In genomic region chr11:119347125-119347524, GRCm38 (mm10) we compare ENCODE assay signal across 25 mouse cellular contexts. TPM values are rescaled to one million over a fixed set of nuclear protein-coding genes. Genes with fewer than 3 reads are reported as not detected.
DNase-seq lines count a peak whose midpoint lies in the region; ATAC-seq and TF ChIP-seq lines count a peak whose summit lies in the region.
"Had no signal": no experiment of that assay in that cellular context is flagged by ENCODE, and none has a peak within 500 bp of the region (broad histone marks: within the 10 kb centered on the region; RNA-seq: fewer than 3 reads in every experiment).

No protein-coding gene starts in this region.

- no peak overlapping the region for H3K4me3 ChIP-seq in G1E (ENCODE audit: low read depth, low read length)
- no peak overlapping the region for H3K4me3 ChIP-seq in forebrain, embryonic 15.5 days
- no peak overlapping the region for H3K4me3 ChIP-seq in lung, postnatal 0 days (ENCODE audit: low read depth, low read length)
- H3K4me3 ChIP-seq: embryonic facial prominence, embryonic 10.5 days; embryonic facial prominence, embryonic 12.5 days; forebrain, embryonic 13.5 days had no signal

- H3K9ac ChIP-seq in forebrain, embryonic 15.5 days (replicated peaks), result no peak overlapping the region
- no peak overlapping the region for H3K9ac ChIP-seq in lung, postnatal 0 days (replicated peaks; ENCODE audit: low read depth)
- H3K9ac ChIP-seq: embryonic facial prominence, embryonic 12.5 days; forebrain, embryonic 13.5 days had no signal

- intact Hi-C loops in gastrocnemius, postnatal 36 days (cut with DNase I), result no loop called here

- DNase-seq in 416B (ENCODE audit: low read depth) (peak; percentile 45), G1E (ENCODE audit: low spot score) (no peak), MEL-GATA-1-ER (ENCODE audit: extremely low read depth, low read depth) (peak; percentile 39)
- DNase-seq in gastrocnemius, postnatal 36 days, result no peak
- DNase-seq in lung, postnatal 0 days (ENCODE audit: low spot score), result no peak
- no peak for DNase-seq in urinary bladder, postnatal 4 days (ENCODE audit: low spot score in 2 of 2)
- DNase-seq: adrenal gland, adult 2 months; adrenal gland, postnatal 10 days; adrenal gland, postnatal 25 days; B cell, adult 2 months; cerebellum, adult 11 months; cerebellum, adult 18-20 months; cerebellum, adult 8-10 months; cerebellum, adult 9-11 months; cerebellum, postnatal 14 days; cerebellum, postnatal 36 days had no signal

- WGBS in forebrain, embryonic 15.5 days, result 92% methylated on average over 4 of the region's 4 CpGs
- 87% methylated on average over 4 of the region's 4 CpGs for WGBS in lung, postnatal 0 days

- no peak overlapping the region for H3K4me2 ChIP-seq in forebrain, embryonic 15.5 days (replicated peaks)
- H3K4me2 ChIP-seq in lung, postnatal 0 days (replicated peaks; ENCODE audit: low read depth, low read length), result no peak overlapping the region
- H3K4me2 ChIP-seq: embryonic facial prominence, embryonic 12.5 days; forebrain, embryonic 13.5 days had no signal

- H3K4me1 ChIP-seq in G1E (ENCODE audit: insufficient read depth, low read depth, low read length), result peaks cover 29% of the 10 kb centered on the region
- H3K4me1 ChIP-seq in forebrain, embryonic 15.5 days, result no peaks in the 10 kb centered on the region
- no peaks in the 10 kb centered on the region for H3K4me1 ChIP-seq in lung, postnatal 0 days (ENCODE audit: insufficient read depth, low read depth, low read length)
- H3K4me1 ChIP-seq: embryonic facial prominence, embryonic 12.5 days; forebrain, embryonic 13.5 days had no signal

- no peak overlapping the region for H3K27ac ChIP-seq in forebrain, embryonic 15.5 days (replicated peaks)
- H3K27ac ChIP-seq in lung, postnatal 0 days (ENCODE audit: low read length), result no peak overlapping the region
- H3K27ac ChIP-seq: embryonic facial prominence, embryonic 10.5 days; embryonic facial prominence, embryonic 12.5 days; forebrain, embryonic 13.5 days had no signal

- H3K36me3 ChIP-seq in G1E (replicated peaks), result peaks cover 74% of the 10 kb centered on the region
- H3K36me3 ChIP-seq in forebrain, embryonic 15.5 days, result no peaks in the 10 kb centered on the region
- no peaks in the 10 kb centered on the region for H3K36me3 ChIP-seq in lung, postnatal 0 days (ENCODE audit: insufficient read depth, low read length)
- H3K36me3 ChIP-seq: embryonic facial prominence, embryonic 12.5 days had no signal

- TF ChIP-seq CTCF in G1E (IDR thresholded peaks at IDR 0.05; ENCODE audit: low read depth, low read length), result no peak
- no peak for TF ChIP-seq CTCF in lung, postnatal 0 days (IDR thresholded peaks at IDR 0.05)

- no peak for TF ChIP-seq EP300 in lung, postnatal 0 days (IDR thresholded peaks at IDR 0.05)

- H3K9me3 ChIP-seq in G1E (replicated peaks), result no peaks in the 10 kb centered on the region
- H3K9me3 ChIP-seq in forebrain, embryonic 15.5 days, result no peaks in the 10 kb centered on the region
- H3K9me3 ChIP-seq in lung, postnatal 0 days (ENCODE audit: low read length), result no peaks in the 10 kb centered on the region
- H3K9me3 ChIP-seq: embryonic facial prominence, embryonic 10.5 days; embryonic facial prominence, embryonic 12.5 days; forebrain, embryonic 13.5 days had no signal

- H3K27me3 ChIP-seq in G1E (ENCODE audit: insufficient read depth, low read length), result no peaks in the 10 kb centered on the region; the same call in 1 of the 2 replicates
- no peaks in the 10 kb centered on the region for H3K27me3 ChIP-seq in forebrain, embryonic 15.5 days
- no peaks in the 10 kb centered on the region for H3K27me3 ChIP-seq in lung, postnatal 0 days (replicated peaks; ENCODE audit: insufficient read depth, low read length)
- H3K27me3 ChIP-seq: CH12.LX; embryonic facial prominence, embryonic 12.5 days; forebrain, embryonic 13.5 days had no signal

- peak; percentile 30 for ATAC-seq in G1E (ENCODE audit: extremely low read depth, insufficient number of reproducible peaks, low FRiP score, poor library complexity, severe bottlenecking)
- ATAC-seq in granulocyte monocyte progenitor cell, adult 5-6 weeks (replicated peaks; ENCODE audit: poor library complexity, severe bottlenecking), result peak; percentile 60
- no peak for ATAC-seq in forebrain, embryonic 15.5 days (replicated peaks)
- no peak for ATAC-seq in lung, postnatal 0 days
- ATAC-seq: CD4-positive, CD25-positive, alpha-beta regulatory T cell, adult 4 months; forebrain, embryonic 13.5 days; forebrain, embryonic 16.5 days had no signal

RNA-seq across cellular contexts. Expression of gene Sgsh, which starts 8.2 kb away (rescaled TPM):
- total RNA-seq in G1E (2014; fragmentation: Nextera tagmentation) (14.5 and 22.4 TPM in 2 replicates), G1E (2017) (13.2 and 17.8 TPM in 2 replicates)
- polyA plus RNA-seq in G1E (2012), result 26.5 and 26.6 TPM in 2 replicates
- 4.3 and 5.2 TPM in 2 replicates for total RNA-seq in granulocyte monocyte progenitor cell, adult 5-6 weeks (2014; fragmentation: Nextera tagmentation)
- 2.7 and 4.1 TPM in 2 replicates for total RNA-seq in granulocyte monocyte progenitor cell, adult 5-6 weeks (2017)
- polyA plus RNA-seq in forebrain, embryonic 15.5 days (2015; fragmentation: Nextera tagmentation; extraction: Ambion mirVana), result 3.0 and 3.7 TPM in 2 replicates
- 1 to 10 TPM; 2.9 to 3.6 TPM for total RNA-seq in gastrocnemius, postnatal 36 days (2021)
- polyA plus RNA-seq in lung, postnatal 0 days (2015; fragmentation: Nextera tagmentation; extraction: Ambion mirVana), result 12.6 TPM in 2 replicates

RNA-seq across cellular contexts. Expression of gene Slc26a11, which starts 8.2 kb away (rescaled TPM):
- total RNA-seq in G1E (2014; fragmentation: Nextera tagmentation) (4.9 and 8.0 TPM in 2 replicates), G1E (2017) (4.4 and 6.9 TPM in 2 replicates)
- polyA plus RNA-seq in G1E (2012), result 4.9 and 5.2 TPM in 2 replicates
- 1.1 TPM in 1 of 2 replicates, not detected in the other for total RNA-seq in granulocyte monocyte progenitor cell, adult 5-6 weeks (2014; fragmentation: Nextera tagmentation)
- 0.21 and 0.43 TPM in 2 replicates for total RNA-seq in granulocyte monocyte progenitor cell, adult 5-6 weeks (2017)
- 3.5 and 3.9 TPM in 2 replicates for polyA plus RNA-seq in forebrain, embryonic 15.5 days (2015; fragmentation: Nextera tagmentation; extraction: Ambion mirVana)
- total RNA-seq in gastrocnemius, postnatal 36 days (2021), result 1 to 10 TPM; 3.0 to 3.2 TPM
- polyA plus RNA-seq in lung, postnatal 0 days (2015; fragmentation: Nextera tagmentation; extraction: Ambion mirVana), result 11.6 and 12.0 TPM in 2 replicates

RNA-seq across cellular contexts. Expression of gene Card14, which starts 39.6 kb away (rescaled TPM):
- total RNA-seq in G1E (2014; fragmentation: Nextera tagmentation) (not detected in 2 replicates), G1E (2017) (0.11 TPM in 1 of 2 replicates, not detected in the other)
- not detected in 2 replicates for polyA plus RNA-seq in G1E (2012)
- not detected in 2 replicates for total RNA-seq in granulocyte monocyte progenitor cell, adult 5-6 weeks (2014; fragmentation: Nextera tagmentation)
- total RNA-seq in granulocyte monocyte progenitor cell, adult 5-6 weeks (2017), result not detected in 2 replicates
- polyA plus RNA-seq in forebrain, embryonic 15.5 days (2015; fragmentation: Nextera tagmentation; extraction: Ambion mirVana), result 0.09 and 0.18 TPM in 2 replicates
- total RNA-seq in gastrocnemius, postnatal 36 days (2021), result under 1 TPM; 0.31 to 0.62 TPM
- polyA plus RNA-seq in lung, postnatal 0 days (2015; fragmentation: Nextera tagmentation; extraction: Ambion mirVana), result 0.06 TPM in 1 of 2 replicates, not detected in the other
- polyA plus RNA-seq: CD4-positive, CD25-positive, alpha-beta regulatory T cell, adult 4 months; forebrain, embryonic 11.5 days; forebrain, embryonic 13.5 days had no signal

RNA-seq across cellular contexts. Expression of gene Rnf213, which starts 45.8 kb away (rescaled TPM):
- total RNA-seq in G1E (2014; fragmentation: Nextera tagmentation), result 54.7 and 66.4 TPM in 2 replicates
- 39.7 and 46.3 TPM in 2 replicates for total RNA-seq in G1E (2017)
- polyA plus RNA-seq in G1E (2012), result 2.3 and 3.5 TPM in 2 replicates
- 57.7 and 58.1 TPM in 2 replicates for total RNA-seq in granulocyte monocyte progenitor cell, adult 5-6 weeks (2014; fragmentation: Nextera tagmentation)
- total RNA-seq in granulocyte monocyte progenitor cell, adult 5-6 weeks (2017), result 40.5 and 45.5 TPM in 2 replicates
- 0.75 and 1.4 TPM in 2 replicates for polyA plus RNA-seq in forebrain, embryonic 15.5 days (2015; fragmentation: Nextera tagmentation; extraction: Ambion mirVana)
- 1 to 10 TPM; 4.6 to 4.9 TPM for total RNA-seq in gastrocnemius, postnatal 36 days (2021)
- polyA plus RNA-seq in lung, postnatal 0 days (2015; fragmentation: Nextera tagmentation; extraction: Ambion mirVana), result 8.2 and 9.7 TPM in 2 replicates

RNA-seq across cellular contexts. Expression of gene Eif4a3, which starts 47.2 kb away (rescaled TPM):
- total RNA-seq in G1E (2014; fragmentation: Nextera tagmentation), result 188 and 202 TPM in 2 replicates
- total RNA-seq in G1E (2017), result 244 and 261 TPM in 2 replicates
- polyA plus RNA-seq in G1E (2012), result 224 and 241 TPM in 2 replicates
- total RNA-seq in granulocyte monocyte progenitor cell, adult 5-6 weeks (2014; fragmentation: Nextera tagmentation), result 280 and 311 TPM in 2 replicates
- 188 and 228 TPM in 2 replicates for total RNA-seq in granulocyte monocyte progenitor cell, adult 5-6 weeks (2017)
- 302 and 313 TPM in 2 replicates for polyA plus RNA-seq in forebrain, embryonic 15.5 days (2015; fragmentation: Nextera tagmentation; extraction: Ambion mirVana)
- total RNA-seq in gastrocnemius, postnatal 36 days (2021), result 10 to 100 TPM; 30.0 to 35.2 TPM
- 187 and 207 TPM in 2 replicates for polyA plus RNA-seq in lung, postnatal 0 days (2015; fragmentation: Nextera tagmentation; extraction: Ambion mirVana)

Comparison
In these comparisons a context has a peak if more than half of its experiments do, and no peak if none do; other contexts are left out.
1. DNase-seq: peak in 416B (single experiment) and MEL-GATA-1-ER (single experiment); none in G1E (single experiment), gastrocnemius, postnatal 36 days (0 of 2), lung, postnatal 0 days (single experiment) and urinary bladder, postnatal 4 days (0 of 2).
2. ATAC-seq: peak in G1E (single experiment) and granulocyte monocyte progenitor cell, adult 5-6 weeks (single experiment); none in forebrain, embryonic 15.5 days (single experiment) and lung, postnatal 0 days (single experiment).